Mouse (Mus musculus): Measurements from ENCODE around the gene Hck. TPM values are rescaled to one million over a fixed set of nuclear protein-coding genes. Genes with fewer than 3 reads are reported as not detected.

Gene Hck
- polyA plus RNA-seq, 1 experiment from 2014 or later: 4.9 TPM

DNA sequence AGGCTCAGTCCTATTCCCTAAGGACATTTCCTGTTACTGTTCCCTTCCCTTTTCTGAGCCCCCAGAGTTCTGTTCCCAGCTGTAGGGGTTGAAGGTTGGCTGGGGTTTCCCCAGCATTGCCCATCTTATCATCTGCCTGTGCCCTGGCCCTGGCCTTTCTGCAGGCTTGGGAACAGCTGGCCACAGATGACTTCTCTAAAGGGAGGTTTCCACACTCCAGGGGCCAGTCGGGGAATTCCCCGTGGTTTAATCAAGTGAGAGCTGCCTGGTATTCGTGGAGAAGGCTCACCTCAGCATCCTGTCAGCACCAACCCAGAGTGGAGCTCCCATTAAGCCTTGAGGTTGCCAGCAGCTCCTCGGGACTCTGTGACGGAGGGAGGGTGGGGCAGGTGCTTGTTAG is 90.2 kb downstream of the Hck start:
- Histone ChIP-seq H3K9ac (ENCODE audit: low read depth, low read length) (no peak overlapping the region), H3K4me1 (ENCODE audit: control insufficient read depth, insufficient read depth, low read length) (no peaks in the 10 kb centered on the region), H3K4me2 (ENCODE audit: low read length) (no peak overlapping the region), H3K9me3 (replicated peaks; ENCODE audit: control insufficient read depth, low read length, poor library complexity, severe bottlenecking) (no peaks in the 10 kb centered on the region), H3K36me3 (ENCODE audit: control insufficient read depth, insufficient read depth, low read length) (peaks cover 45% of the 10 kb centered on the region), H3K4me3 (ENCODE audit: low read depth, low read length) (no peak overlapping the region), H3K27me3 (ENCODE audit: control insufficient read depth, insufficient read depth, low read depth, low read length) (no peaks in the 10 kb centered on the region), H3K27ac (ENCODE audit: low read length) (no peak overlapping the region)
- no peak for ATAC-seq
- 80% methylated on average over 5 of the region's 5 CpGs for WGBS

DNA sequence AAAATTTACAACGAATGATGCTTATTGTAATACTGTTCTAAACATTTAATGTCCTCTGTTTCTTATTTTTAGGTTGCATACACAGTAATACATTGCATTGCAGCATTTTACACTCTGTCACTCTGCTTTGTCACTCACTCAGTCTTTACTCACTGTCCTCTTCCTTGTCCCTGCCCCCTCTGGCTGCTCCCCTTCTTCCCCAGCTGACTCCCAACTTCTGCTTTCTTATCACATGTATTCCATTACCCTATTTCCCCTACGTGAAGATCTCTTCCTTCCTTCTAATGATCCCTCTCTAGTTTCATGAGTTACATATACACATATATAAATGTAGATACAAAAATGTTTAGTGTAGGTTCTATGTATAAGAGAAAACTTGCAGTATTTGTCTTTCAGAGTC is 90.8 kb downstream of the Hck start:
- WGBS: 94% methylated on average over 2 of the region's 2 CpGs

More for the DNA sequence above, 90.8 kb downstream of the Hck start:
- no peak overlapping the region for H3K9ac ChIP-seq (ENCODE audit: low read depth, low read length)
- H3K27ac ChIP-seq (ENCODE audit: low read length): no peak overlapping the region
- no peaks in the 10 kb centered on the region for H3K9me3 ChIP-seq (replicated peaks; ENCODE audit: control insufficient read depth, low read length, poor library complexity, severe bottlenecking)
- no peaks in the 10 kb centered on the region for H3K27me3 ChIP-seq (ENCODE audit: control insufficient read depth, insufficient read depth, low read depth, low read length)
- H3K4me3 ChIP-seq (ENCODE audit: low read depth, low read length): no peak overlapping the region
- H3K4me1 ChIP-seq (ENCODE audit: control insufficient read depth, insufficient read depth, low read length): no peaks in the 10 kb centered on the region
- H3K4me2 ChIP-seq (ENCODE audit: low read length): no peak overlapping the region
- ATAC-seq: no peak
- peaks cover 50% of the 10 kb centered on the region for H3K36me3 ChIP-seq (ENCODE audit: control insufficient read depth, insufficient read depth, low read length)

Other genes starting within 250 kb of the Hck start
- 0.14 TPM in 1 of 2 replicates, not detected in the other for gene Mylk2, start 197.1 kb upstream of the Hck start, polyA plus RNA-seq (2015; fragmentation: Nextera tagmentation; extraction: Ambion mirVana)
- gene Foxs1, start 175.3 kb upstream of the Hck start, polyA plus RNA-seq (2015; fragmentation: Nextera tagmentation; extraction: Ambion mirVana): 4.0 and 4.3 TPM in 2 replicates
- 10.6 and 13.7 TPM in 2 replicates for gene Dusp15, start 156.8 kb upstream of the Hck start, polyA plus RNA-seq (2015; fragmentation: Nextera tagmentation; extraction: Ambion mirVana)
- 6.8 and 9.2 TPM in 2 replicates for gene Ttll9, start 146.0 kb upstream of the Hck start, polyA plus RNA-seq (2015; fragmentation: Nextera tagmentation; extraction: Ambion mirVana)
- gene Pdrg1, start 93.0 kb upstream of the Hck start, polyA plus RNA-seq (2015; fragmentation: Nextera tagmentation; extraction: Ambion mirVana): 236 and 259 TPM in 2 replicates
- gene Xkr7, start 76.6 kb upstream of the Hck start, polyA plus RNA-seq (2015; fragmentation: Nextera tagmentation; extraction: Ambion mirVana): 1.6 and 1.9 TPM in 2 replicates
- gene Ccm2l, start 42.5 kb upstream of the Hck start, polyA plus RNA-seq (2015; fragmentation: Nextera tagmentation; extraction: Ambion mirVana): 1.0 and 1.2 TPM in 2 replicates
- gene Tm9sf4, start 52.8 kb downstream of the Hck start, polyA plus RNA-seq (2015; fragmentation: Nextera tagmentation; extraction: Ambion mirVana): 84.4 and 85.8 TPM in 2 replicates
- gene Tspyl3, start 117.0 kb downstream of the Hck start, polyA plus RNA-seq (2015; fragmentation: Nextera tagmentation; extraction: Ambion mirVana): 50.3 and 57.1 TPM in 2 replicates
- 5.2 and 5.4 TPM in 2 replicates for gene Plagl2, start 133.0 kb downstream of the Hck start, polyA plus RNA-seq (2015; fragmentation: Nextera tagmentation; extraction: Ambion mirVana)
- 5.2 and 6.4 TPM in 2 replicates for gene Pofut1, start 133.1 kb downstream of the Hck start, polyA plus RNA-seq (2015; fragmentation: Nextera tagmentation; extraction: Ambion mirVana)
- gene Kif3b, start 182.9 kb downstream of the Hck start, polyA plus RNA-seq (2015; fragmentation: Nextera tagmentation; extraction: Ambion mirVana): 25.8 and 26.9 TPM in 2 replicates
- 9.0 and 9.2 TPM in 2 replicates for gene Asxl1, start 237.4 kb downstream of the Hck start, polyA plus RNA-seq (2015; fragmentation: Nextera tagmentation; extraction: Ambion mirVana)